Mouse (Mus musculus) ES-E14 (cell line): ENCODE results near the gene Ppia. TPM values are rescaled to one million over a fixed set of nuclear protein-coding genes. Genes with fewer than 3 reads are reported as not detected.
"Not testable (repeated sequence)": the region's sequence is repeated elsewhere in the genome, so short reads cannot be mapped to it uniquely, and the experiment has no call there.

ENCODE experiments used
- DNase-seq: peaks from one replicate; pipeline ENCODE4 v3.0.0-alpha.2; 2013; ENCODE audit warnings: low read depth, low spot score
- H3K27ac ChIP-seq: 2 replicates; pipeline ENCODE4 v1.5.1; 2012; ENCODE audit warnings: low read depth, mild to moderate bottlenecking, low read length, moderate library complexity, mixed read lengths; ENCODE audit not compliant: poor library complexity, insufficient read depth, severe bottlenecking
- H3K36me3 ChIP-seq: 2 replicates; pipeline ENCODE4 v1.6.1; 2012; ENCODE audit warnings: mild to moderate bottlenecking, low read length, moderate library complexity, mixed read lengths; ENCODE audit not compliant: control insufficient read depth, poor library complexity, insufficient read depth, severe bottlenecking
- H3K4me1 ChIP-seq, 2 experiments: fragments of 150-350 bp in 1 of 2; sonication (generic) in 1 of 2; 2 replicates each; pipeline ENCODE4 v1.6.1; 2012; ENCODE audit warnings: low read length in 2 of 2, mild to moderate bottlenecking in 1 of 2, mixed read lengths in 1 of 2; ENCODE audit not compliant: control insufficient read depth in 2 of 2, insufficient read depth in 2 of 2, poor library complexity in 1 of 2
- H3K4me3 ChIP-seq, 2 experiments: fragments of 150-350 bp in 1 of 2; sonication (generic) in 1 of 2; 2 replicates each; pipeline ENCODE4 v1.5.1; 2012; ENCODE audit warnings: low read length in 2 of 2, low read depth in 1 of 2, mild to moderate bottlenecking in 1 of 2, mixed read lengths in 1 of 2; ENCODE audit not compliant: insufficient read depth in 1 of 2, poor library complexity in 1 of 2, severe bottlenecking in 1 of 2
- H3K9ac ChIP-seq: 2 replicates; pipeline ENCODE4 v1.6.1; 2012; ENCODE audit warnings: low read depth, mild to moderate bottlenecking, low read length, mixed read lengths; ENCODE audit not compliant: poor library complexity, insufficient read depth, severe bottlenecking
- H3K9me3 ChIP-seq: fragments of 150-350 bp; sonication (generic); 2 replicates; pipeline ENCODE4 v1.6.1; 2012; ENCODE audit warnings: low read depth, mild to moderate bottlenecking, low read length; ENCODE audit not compliant: control insufficient read depth, insufficient read depth
- CHD2 ChIP-seq: IDR thresholded peaks from 2 replicates; pipeline ENCODE4 v1.6.1; 2014; ENCODE audit warnings: mild to moderate bottlenecking, low read depth, low read length, inconsistent platforms
- HCFC1 ChIP-seq: IDR thresholded peaks from 2 replicates; pipeline ENCODE4 v1.6.1; 2012; ENCODE audit warnings: low read length, inconsistent platforms, borderline replicate concordance; ENCODE audit not compliant: insufficient read depth
- MAFK ChIP-seq: IDR thresholded peaks from 2 replicates; pipeline ENCODE4 v1.6.1; 2014; ENCODE audit warnings: mild to moderate bottlenecking, low read depth, low read length, inconsistent platforms; ENCODE audit not compliant: insufficient read depth
- ZC3H11A ChIP-seq: IDR thresholded peaks from 2 replicates; pipeline ENCODE4 v1.6.1; 2012; ENCODE audit warnings: low read depth, mild to moderate bottlenecking, inconsistent platforms, low read length, borderline replicate concordance
- ZNF384 ChIP-seq: IDR thresholded peaks from 2 replicates; pipeline ENCODE4 v1.6.1; 2012; ENCODE audit warnings: low read depth, low read length, inconsistent platforms
- in situ Hi-C, 2 experiments: fragments of 600-800 bp; cut with MboI; formaldehyde crosslinking; loops; one replicate each; pipeline ENCODE4 v1.15.1; 2025; ENCODE audit warnings: low sequenced_read_pairs in 2 of 2, inconsistent platforms in 1 of 2; ENCODE audit not compliant: unreplicated experiment in 2 of 2
- total RNA-seq: library from RNA; depleted of rRNA; stranded (reverse); fragments of 300-350 nt; gene quantifications from 2 replicates; pipeline ENCODE4 v1.2.3, GENCODE M21; 2012

Ppia gene
- total RNA-seq, 1 experiment = 6,168 TPM

DNA sequence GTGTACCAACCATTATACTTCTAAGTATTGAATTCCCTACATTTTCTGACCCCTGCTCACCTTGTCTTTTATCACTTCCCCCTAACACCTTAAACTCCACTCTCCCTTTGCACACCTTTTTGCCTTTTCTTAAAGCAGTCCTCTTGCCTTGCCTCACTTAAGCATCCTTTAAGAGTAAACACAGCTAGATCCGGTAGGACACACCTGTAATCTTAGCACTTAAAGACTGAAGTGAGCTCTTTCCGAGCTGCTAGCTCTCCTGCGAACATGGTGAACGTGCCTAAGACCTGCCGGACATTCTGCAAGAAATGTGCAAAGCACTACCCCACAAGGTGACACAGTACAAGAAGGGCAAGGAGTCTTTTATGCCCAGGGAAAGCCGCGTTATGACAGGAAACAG is 30.7 kb downstream of the Ppia start:
- Histone ChIP-seq H3K36me3 (0 out of 2 replicates have a peak, but pooled peaks cover 2% of the 10 kb centered on the region), H3K9ac (no peak overlapping the region), H3K4me1 (peaks cover 0 to 4% of the 10 kb centered on the region in 2 experiments; a peak in 2 of 4 replicates), H3K27ac (no peak overlapping the region), H3K9me3 (no peaks in the 10 kb centered on the region), H3K4me3 (no peak overlapping the region)
- TF ChIP-seq ZC3H11A = no peak
- TF ChIP-seq HCFC1 = no peak
- TF ChIP-seq MAFK = no peak
- TF ChIP-seq CHD2 = no peak
- in situ Hi-C loops = no loop called here
- DNase-seq = no peak

GRCm38 (mm10) chr11:6447493-6447892 is 32.2 kb downstream of the Ppia start:
- no peak overlapping the region for H3K27ac ChIP-seq
- DNase-seq = no peak
- in situ Hi-C loops = no loop called here
- no peaks in the 10 kb centered on the region for H3K9me3 ChIP-seq
- H3K4me3 ChIP-seq = no peak overlapping the region
- TF ChIP-seq ZC3H11A (no peak), HCFC1 (no peak), CHD2 (no peak), MAFK (no peak), ZNF384 (no peak)
- H3K9ac ChIP-seq = no peak overlapping the region
- H3K36me3 ChIP-seq = no peaks in the 10 kb centered on the region
- peaks cover 0 to 4% of the 10 kb centered on the region in 2 experiments; a peak in 2 of 4 replicates for H3K4me1 ChIP-seq

DNA sequence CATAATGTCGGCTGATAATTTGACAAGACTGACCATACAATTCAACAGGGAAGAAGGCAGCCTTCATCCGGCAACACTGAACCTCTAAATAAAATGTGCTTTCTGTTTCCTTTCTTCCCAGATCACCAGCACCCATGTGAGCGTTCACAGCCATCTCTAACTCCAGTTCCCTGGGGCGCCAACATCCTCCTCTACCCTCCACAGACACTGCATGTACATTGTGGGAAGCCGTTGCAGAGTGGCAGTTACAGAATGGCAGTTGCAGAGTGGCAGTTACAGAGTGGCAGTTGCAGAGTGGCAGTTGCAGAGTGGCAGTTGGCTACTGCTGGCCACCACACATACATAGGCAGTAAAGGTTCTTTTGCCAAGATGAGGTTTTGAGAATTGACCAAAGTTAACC is 32.9 kb downstream of the Ppia start:
- H3K9ac ChIP-seq, H3K4me3 ChIP-seq, H3K36me3 ChIP-seq, DNase-seq, H3K4me1 ChIP-seq, H3K27ac ChIP-seq, H3K9me3 ChIP-seq, in situ Hi-C loops: not testable (repeated sequence)

- H3K9ac ChIP-seq = no peak overlapping the region
- H3K4me1 ChIP-seq = no peaks in the 10 kb centered on the region
- TF ChIP-seq MAFK = no peak
- no peak for TF ChIP-seq HCFC1
- no peak for TF ChIP-seq CHD2
- TF ChIP-seq ZNF384 = no peak
- in situ Hi-C loops = no loop called here
- no peak overlapping the region for H3K4me3 ChIP-seq
- H3K27ac ChIP-seq = no peak overlapping the region
- H3K36me3 ChIP-seq = no peaks in the 10 kb centered on the region
- no peak for DNase-seq
- H3K9me3 ChIP-seq = no peaks in the 10 kb centered on the region
Measured at GRCm38 (mm10) chr11:6456083-6456482, 40.8 kb downstream of the Ppia start.

GRCm38 (mm10) chr11:6463159-6463837 is 48.1 kb downstream of the Ppia start:
- no peaks in the 10 kb centered on the region for H3K9me3 ChIP-seq
- no peak overlapping the region for H3K9ac ChIP-seq
- no peak for TF ChIP-seq CHD2
- no peak for TF ChIP-seq HCFC1
- 0 out of 2 replicates have a peak, but pooled peaks have one; percentile 36 for TF ChIP-seq ZNF384
- DNase-seq = no peak
- no peaks in the 10 kb centered on the region for H3K4me1 ChIP-seq
- H3K27ac ChIP-seq = no peak overlapping the region
- in situ Hi-C loops = no loop called here
- no peak overlapping the region for H3K4me3 ChIP-seq
- 0 out of 2 replicates have a peak, but pooled peaks cover 2% of the 10 kb centered on the region for H3K36me3 ChIP-seq
